Mouse (Mus musculus) embryonic fibroblast, embryonic 13.5 days (primary cell): ENCODE data around the gene Eif4h. TPM values are rescaled to one million over a fixed set of nuclear protein-coding genes. Genes with fewer than 3 reads are reported as not detected.

Experiments used
- H3K27ac ChIP-seq: 2 replicates; pipeline ENCODE4 v1.5.1; 2012; ENCODE audit warnings: low read length, control low read depth, inconsistent platforms; ENCODE audit not compliant: insufficient read depth
- H3K4me1 ChIP-seq: 2 replicates; pipeline ENCODE4 v1.6.1; 2011; ENCODE audit warnings: low read length; ENCODE audit not compliant: control insufficient read depth, insufficient read depth
- H3K4me3 ChIP-seq: 2 replicates; pipeline ENCODE4 v1.5.1; 2011; ENCODE audit warnings: mild to moderate bottlenecking, control low read depth, low read length; ENCODE audit not compliant: insufficient read depth
- CTCF ChIP-seq: IDR thresholded peaks from 2 replicates; pipeline ENCODE4 v1.5.1; 2011; ENCODE audit warnings: mild to moderate bottlenecking, control low read depth, low read length, moderate library complexity, borderline replicate concordance; ENCODE audit not compliant: insufficient read depth
- POLR2A ChIP-seq: IDR thresholded peaks from 2 replicates; pipeline ENCODE4 v1.6.1; 2011; ENCODE audit warnings: low read depth, mild to moderate bottlenecking, control low read depth, low read length, moderate library complexity
- polyA plus RNA-seq: library from polyadenylated mRNA; stranded (reverse); fragments of >200 nt; gene quantifications from 2 replicates; pipeline ENCODE4 v1.2.4, GENCODE M21; 2011; ENCODE audit warnings: low read depth; ENCODE audit not compliant: missing spikeins, insufficient read length

Gene Eif4h
- polyA plus RNA-seq, 1 experiment: 219 TPM

DNA sequence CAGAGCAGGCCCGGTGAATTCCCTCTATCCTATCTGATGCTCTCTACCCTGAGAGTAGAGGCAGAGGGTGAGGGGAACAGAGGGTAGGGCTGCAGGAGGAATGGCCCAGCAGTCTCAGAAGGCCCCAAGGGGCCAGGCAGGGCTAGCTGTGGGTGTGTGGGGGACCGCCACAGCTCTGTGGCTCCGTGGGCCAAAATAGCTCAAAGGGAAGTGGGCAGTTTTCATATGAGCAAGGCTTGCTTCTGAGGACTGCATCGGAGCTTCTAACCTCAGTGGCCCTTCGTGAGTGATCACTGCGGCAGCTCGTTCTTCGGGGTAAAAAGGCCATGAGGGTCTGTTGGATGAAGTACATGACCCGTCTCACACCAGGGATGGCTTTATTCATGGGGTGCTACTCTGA is 25.6 kb downstream of the Eif4h start:
- Histone ChIP-seq H3K27ac (no peak overlapping the region), H3K4me1 (peaks cover 8% of the 10 kb centered on the region), H3K4me3 (no peak overlapping the region)
- TF ChIP-seq POLR2A: no peak
- no peak for TF ChIP-seq CTCF

GRCm38 (mm10) chr5:134611810-134612521 is 27.3 kb downstream of the Eif4h start:
- H3K4me1 ChIP-seq: peaks cover 9% of the 10 kb centered on the region
- TF ChIP-seq POLR2A: no peak
- TF ChIP-seq CTCF: no peak
- H3K4me3 ChIP-seq: no peak overlapping the region
- peak overlapping the region; percentile 4; the same call in 1 of the 2 replicates for H3K27ac ChIP-seq

GRCm38 (mm10) chr5:134609916-134610643 is 29.2 kb downstream of the Eif4h start:
- H3K27ac ChIP-seq: no peak overlapping the region
- no peak overlapping the region for H3K4me3 ChIP-seq
- peaks cover 13% of the 10 kb centered on the region for H3K4me1 ChIP-seq
- TF ChIP-seq CTCF (no peak), POLR2A (no peak)

- peak overlapping the region; percentile 4; the same call in 1 of the 2 replicates for H3K27ac ChIP-seq
- no peak overlapping the region for H3K4me3 ChIP-seq
- TF ChIP-seq CTCF (no peak), POLR2A (peak; percentile 24; the same call in 1 of the 2 replicates)
- H3K4me1 ChIP-seq: peaks cover 9% of the 10 kb centered on the region
Measured at GRCm38 (mm10) chr5:134607121-134607520, 32.2 kb downstream of the Eif4h start.

DNA sequence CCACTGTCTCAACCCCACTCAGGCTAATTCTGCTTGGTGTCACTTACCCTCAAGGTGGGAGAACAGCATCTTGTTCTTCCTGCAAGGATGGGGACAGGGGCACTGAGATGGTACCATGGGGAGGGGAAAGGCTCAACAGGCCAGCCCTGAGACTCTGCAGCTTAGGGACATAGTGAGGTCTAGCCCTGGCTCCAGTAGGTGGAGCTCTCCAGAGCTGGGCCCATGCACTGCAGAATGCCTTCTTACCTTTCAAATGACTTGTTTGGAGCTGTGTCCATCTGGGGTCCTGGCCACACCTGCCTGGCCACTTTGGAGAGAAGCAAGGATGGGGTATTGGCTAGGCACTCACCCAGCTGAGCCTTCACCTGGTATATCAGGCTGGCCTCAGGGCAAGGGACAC is 33.0 kb downstream of the Eif4h start:
- 0 out of 2 replicates have a peak, but pooled peaks have one; percentile 1 for TF ChIP-seq CTCF
- TF ChIP-seq POLR2A: no peak
- Histone ChIP-seq H3K27ac (no peak overlapping the region), H3K4me3 (no peak overlapping the region), H3K4me1 (peaks cover 6% of the 10 kb centered on the region)

- Histone ChIP-seq H3K4me1 (peaks cover 6% of the 10 kb centered on the region), H3K27ac (no peak overlapping the region), H3K4me3 (no peak overlapping the region)
- no peak for TF ChIP-seq POLR2A
- TF ChIP-seq CTCF: no peak
Measured at GRCm38 (mm10) chr5:134604376-134604775, 34.9 kb downstream of the Eif4h start.

DNA sequence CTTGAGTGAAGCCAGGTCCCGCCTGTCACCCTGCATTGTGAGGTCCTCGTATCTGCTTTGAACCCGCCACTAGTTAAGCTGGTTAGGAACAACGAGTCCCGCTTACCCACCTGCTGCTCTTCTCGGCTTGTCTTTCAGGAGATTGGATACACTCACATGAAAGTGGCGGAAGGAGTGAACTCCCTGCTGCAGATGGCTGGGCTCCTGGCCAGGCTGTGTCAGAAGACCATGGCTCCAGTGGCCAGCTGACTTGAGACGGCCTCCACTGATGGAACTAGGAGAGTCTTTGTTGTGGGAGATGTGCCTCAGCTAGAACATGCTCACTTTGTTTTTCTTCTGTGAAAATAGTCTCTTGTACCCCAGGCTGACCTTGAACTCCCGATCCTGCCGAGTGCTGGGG is 41.6 kb downstream of the Eif4h start:
- H3K27ac ChIP-seq: no peak overlapping the region
- TF ChIP-seq POLR2A (no peak), CTCF (no peak)
- no peaks in the 10 kb centered on the region for H3K4me1 ChIP-seq
- H3K4me3 ChIP-seq: no peak overlapping the region

DNA sequence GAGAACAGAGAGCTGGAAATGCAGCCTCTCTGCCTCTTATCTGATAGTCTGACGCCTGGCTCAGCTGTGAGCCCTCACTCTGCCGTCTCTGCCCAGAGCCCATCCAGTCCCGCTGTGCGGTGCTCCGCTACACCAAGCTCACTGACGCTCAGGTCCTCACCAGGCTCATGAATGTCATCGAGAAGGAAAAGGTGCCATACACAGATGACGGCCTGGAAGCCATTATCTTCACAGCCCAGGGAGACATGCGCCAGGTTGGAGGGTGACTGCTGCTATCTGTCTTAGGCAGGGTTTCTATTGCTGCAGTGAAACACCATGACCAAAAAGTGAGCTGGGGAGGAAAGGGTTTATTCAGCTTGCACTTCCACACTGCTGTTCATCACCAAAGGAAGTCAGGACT is 46.2 kb downstream of the Eif4h start:
- H3K4me3 ChIP-seq: no peak overlapping the region
- no peak for TF ChIP-seq POLR2A
- TF ChIP-seq CTCF: no peak
- H3K4me1 ChIP-seq: no peaks in the 10 kb centered on the region

GRCm38 (mm10) chr5:134592026-134592581 is 47.2 kb downstream of the Eif4h start:
- H3K4me3 ChIP-seq: no peak overlapping the region
- H3K4me1 ChIP-seq: no peaks in the 10 kb centered on the region
- TF ChIP-seq POLR2A (no peak), CTCF (no peak)
- H3K27ac ChIP-seq: no peak overlapping the region

More for the DNA sequence above, 46.2 kb downstream of the Eif4h start:
- H3K27ac ChIP-seq: no peak overlapping the region

DNA sequence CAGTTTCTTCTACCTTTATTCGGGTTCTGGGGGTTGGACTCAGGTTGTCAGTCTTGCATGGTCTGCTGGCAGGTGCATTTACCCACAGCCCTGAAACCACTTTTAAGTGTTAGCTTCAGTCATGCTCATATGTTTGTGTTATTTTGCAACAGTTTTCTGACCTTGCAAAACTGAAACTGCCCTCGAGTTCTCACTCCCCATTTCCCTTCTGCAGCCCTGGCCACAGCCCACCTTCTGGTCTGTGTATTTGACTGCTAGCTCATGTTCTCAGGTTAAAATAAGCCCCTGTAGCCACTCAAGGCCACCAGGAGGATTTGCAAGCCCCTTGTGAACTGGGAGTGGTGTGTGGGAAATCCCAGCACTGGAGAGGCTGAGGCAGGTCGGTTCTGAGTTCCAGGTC is 49.4 kb downstream of the Eif4h start:
- no peak overlapping the region for H3K4me3 ChIP-seq
- H3K4me1 ChIP-seq: no peaks in the 10 kb centered on the region
- H3K27ac ChIP-seq: no peak overlapping the region
- no peak for TF ChIP-seq CTCF
- no peak for TF ChIP-seq POLR2A
